Mouse (Mus musculus) cerebellum, adult 8-10 months (tissue): ENCODE data around the gene Lmbr1l.
"Not testable (repeated sequence)": the region's sequence is repeated elsewhere in the genome, so short reads cannot be mapped to it uniquely, and the experiment has no call there.

Experiments
- DNase-seq: peaks from one replicate; pipeline ENCODE4 v3.0.0; 2022

The Lmbr1l gene

DNA sequence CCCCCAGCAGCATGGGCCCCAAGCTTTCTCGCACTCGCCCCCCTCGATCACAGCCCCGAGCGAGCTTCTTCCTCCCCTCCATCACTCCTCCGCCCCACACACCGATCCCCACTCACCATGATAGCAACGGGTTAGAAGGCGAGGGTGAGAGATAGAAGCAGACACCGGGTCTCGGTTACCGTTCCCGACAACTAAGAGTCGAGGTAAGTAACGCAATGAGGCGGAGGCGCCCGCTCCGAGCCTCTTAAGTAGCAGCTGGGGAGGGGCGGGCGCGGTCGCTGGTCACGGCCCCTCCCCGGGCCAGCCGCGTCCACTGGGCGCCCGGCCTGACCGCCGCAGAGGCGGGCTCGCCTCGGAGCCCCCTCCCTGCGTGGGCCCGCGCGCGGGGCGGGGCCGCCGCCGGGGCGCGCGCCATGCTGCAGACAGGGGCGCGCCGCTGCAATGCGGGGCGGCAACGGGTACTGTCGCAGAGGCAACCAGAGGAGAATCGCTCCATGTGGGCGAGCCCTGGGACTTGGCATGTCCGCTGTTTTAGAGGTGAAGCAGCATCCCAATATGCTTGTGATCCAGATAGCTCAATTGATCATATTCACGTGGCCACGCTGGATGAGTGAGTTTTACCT, 16.3 kb upstream of the Lmbr1l start, which contains the start of gene Tuba1b:
Gene Tuba1b (minus strand): TSS at position 349 of the 623 bp plus-strand sequence.
- peak; percentile 91 for DNase-seq

DNA sequence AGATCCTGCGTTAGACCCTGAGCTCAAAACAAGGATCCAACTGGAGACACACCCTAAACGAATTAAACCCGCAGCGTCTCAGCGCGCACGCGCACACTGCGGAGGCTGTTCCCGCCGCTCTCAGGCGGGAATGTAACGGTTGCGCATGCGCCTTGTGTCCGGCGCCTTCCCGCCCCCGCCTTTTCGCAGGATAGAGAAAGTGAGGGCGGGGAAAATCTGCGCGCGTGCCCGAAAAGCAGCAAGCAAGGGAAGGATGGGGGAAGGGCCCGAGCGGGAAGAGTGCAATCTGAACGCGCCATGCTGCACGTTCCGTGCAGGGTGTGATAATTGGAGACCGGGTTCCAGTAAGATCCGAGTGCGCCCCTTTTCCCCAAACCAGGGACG, 15.8 kb upstream of the Lmbr1l start:
- DNase-seq: peak; percentile 96

DNA sequence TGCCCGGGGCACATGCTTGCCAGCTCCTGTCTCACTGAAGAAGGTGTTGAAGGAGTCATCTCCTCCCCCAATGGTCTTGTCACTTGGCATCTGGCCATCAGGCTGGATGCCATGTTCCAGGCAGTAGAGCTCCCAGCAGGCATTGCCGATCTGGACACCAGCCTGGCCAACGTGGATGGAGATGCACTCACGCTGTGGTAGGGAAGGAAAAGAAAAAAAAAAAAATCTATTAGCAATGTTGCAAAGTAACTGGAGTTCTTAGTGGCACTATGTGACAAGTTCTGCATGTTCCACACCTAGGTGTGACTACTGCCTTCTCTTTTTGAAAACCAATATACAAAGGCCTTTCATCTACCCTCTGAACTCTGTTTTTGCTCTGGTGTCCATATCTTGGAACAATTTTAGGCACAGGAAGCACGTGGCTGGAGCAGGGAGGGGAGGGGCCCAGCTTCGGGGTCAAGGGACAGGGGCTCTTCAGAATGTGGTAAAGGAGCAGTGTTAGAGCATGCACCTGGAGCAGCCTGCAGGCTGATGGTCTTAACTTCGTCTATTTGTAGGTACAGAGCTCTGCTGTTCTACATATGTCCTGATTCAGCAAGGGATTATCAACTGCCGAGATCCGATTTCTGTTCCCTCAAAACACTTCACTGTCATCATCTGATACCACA, 15.1 kb upstream of the Lmbr1l start:
- DNase-seq: peak; percentile 50

DNA sequence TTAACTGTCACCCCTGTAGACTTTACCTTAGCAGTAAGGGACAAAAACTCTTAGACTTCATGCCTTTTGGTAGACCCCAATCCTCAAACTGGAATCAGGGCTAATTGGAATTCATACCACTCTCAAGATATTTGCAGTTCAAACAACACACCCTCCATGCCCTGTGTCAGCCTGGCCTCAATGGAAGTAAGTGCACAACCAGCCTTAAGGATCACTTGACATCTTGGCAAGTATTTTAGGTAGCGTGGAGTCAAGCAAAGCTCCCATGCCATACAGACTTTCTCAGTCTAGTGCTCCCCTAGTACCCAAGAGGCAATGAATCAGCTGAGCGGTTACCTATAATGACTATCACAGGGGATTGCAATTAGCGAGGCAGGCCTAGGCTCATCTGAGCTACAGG, 13.0 kb upstream of the Lmbr1l start:
- no peak for DNase-seq

DNA sequence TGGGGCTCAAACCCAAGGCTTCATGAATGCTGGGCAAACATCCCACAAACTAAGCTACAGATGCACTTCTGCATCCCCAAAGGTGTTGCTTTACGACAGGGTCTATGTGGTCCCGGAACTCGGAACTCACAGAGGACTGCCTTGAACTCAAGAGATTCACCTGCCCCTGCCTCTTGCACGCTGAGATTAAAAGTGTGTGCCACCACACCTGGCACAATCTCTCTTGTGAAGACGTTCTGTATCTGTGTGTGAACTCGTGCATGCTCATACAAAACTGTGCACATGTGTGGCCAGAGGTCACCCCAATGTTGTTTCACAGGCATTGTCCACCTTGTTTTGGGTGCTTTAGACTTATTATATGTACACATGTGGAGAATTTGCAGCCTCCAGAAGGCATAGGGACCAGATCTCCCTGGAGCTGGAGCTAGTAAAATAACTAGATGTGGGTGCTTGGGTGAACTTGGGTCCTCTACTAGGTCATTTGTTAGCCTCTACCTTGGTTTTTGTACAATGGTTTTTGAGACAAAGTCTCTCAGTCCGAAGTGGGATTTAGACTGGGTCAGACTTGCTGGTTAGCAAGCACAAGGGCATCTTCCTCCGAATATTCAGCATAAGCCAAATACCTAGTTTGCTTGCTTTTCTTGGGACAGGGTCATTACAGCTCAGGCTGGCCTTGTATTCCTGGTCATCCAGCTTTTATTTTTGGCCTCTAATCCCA, 12.1 kb upstream of the Lmbr1l start:
- no peak for DNase-seq

DNA sequence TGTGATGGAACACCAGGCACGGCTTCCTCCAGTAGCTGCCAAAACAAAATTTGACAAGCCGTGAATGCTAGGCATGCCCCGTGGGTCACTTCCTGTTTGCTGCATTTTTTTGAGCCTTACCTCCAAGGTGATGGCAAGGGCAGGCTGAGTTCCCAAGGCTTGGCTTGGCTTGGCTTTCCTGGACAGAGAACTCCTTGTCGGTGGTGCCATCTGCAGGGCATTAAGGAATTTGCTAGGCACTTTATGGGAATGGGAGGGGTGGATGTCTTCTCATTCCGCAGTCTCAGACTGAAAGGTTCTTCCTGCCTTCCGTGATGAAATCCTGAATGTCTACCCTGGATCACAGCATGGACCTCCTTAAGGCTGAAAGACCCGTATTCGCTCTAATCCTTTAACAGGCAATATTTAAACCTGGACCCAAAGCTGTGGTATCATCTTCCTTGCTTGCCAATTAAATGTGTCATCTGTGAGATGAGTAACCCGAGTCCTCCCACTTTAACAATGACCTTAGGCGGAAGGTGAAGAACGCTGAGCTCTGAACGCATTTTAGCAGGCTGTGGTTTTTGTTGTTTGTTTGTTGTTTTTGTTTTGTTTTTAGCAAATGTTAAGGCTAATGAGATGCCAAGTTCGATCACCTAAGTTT, 10.7 kb upstream of the Lmbr1l start:
- peak; percentile 82 for DNase-seq

DNA sequence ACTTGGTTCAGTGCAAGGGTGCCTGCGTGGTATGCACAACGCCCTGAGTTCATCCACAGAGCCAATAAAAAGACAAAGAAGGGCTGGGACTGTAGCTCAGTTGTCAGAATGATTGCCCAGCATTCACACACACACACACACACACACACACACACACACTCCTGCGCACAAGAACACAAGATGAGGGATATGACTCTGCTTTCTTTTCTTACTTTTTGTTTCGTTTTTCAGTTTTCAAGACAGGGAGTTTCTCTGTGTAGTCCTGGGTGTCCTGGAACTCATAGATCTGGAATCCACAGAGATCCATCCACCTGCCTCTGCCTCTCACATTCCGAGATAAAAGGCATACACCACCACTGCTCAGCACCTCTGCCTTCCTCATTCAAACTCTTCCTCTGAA, 9.5 kb upstream of the Lmbr1l start:
- no peak for DNase-seq

DNA sequence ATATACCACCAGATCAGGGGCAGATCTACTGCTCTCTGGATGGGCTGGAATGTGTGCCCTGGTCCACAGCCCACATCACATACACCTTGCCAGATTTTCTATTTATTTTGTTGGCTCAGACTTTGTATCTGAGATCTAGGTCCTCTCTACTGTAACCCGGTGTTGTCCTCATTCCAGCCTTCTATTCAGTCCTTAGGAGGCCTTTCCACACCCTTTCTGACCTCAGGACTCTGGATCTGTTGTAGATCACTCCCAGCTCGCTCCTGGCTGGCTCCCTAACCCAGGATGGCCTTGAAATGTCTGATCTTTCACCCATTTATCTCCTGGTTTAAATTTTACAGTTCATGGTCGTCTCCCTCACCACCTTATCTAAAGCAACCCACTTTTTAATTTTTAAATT, 6.7 kb upstream of the Lmbr1l start:
- no peak for DNase-seq

DNA sequence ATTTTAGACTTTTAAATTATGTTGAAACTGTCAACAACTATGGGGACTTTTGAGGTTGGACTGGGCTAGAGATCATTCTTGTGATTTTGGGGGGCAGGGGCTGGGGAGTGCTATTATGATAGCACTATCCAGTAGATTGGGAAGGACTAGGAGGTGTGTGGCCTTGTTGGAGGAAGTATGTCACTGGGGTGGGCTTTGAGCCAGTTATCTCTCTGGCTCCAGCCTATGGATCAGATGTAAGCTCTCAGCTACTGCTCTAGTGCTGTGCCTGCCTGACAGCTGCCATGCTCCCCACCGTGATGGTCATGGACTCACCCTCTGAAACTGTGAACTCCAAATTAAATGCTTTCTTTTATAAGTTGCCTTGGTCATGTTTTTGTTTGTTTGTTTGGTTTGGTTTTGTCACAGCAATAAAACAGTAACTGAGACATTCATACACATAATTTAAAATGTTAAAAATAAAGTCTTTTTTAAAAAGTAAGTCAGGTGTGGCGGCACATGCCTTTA, 5.1 kb upstream of the Lmbr1l start:
- no peak for DNase-seq

DNA sequence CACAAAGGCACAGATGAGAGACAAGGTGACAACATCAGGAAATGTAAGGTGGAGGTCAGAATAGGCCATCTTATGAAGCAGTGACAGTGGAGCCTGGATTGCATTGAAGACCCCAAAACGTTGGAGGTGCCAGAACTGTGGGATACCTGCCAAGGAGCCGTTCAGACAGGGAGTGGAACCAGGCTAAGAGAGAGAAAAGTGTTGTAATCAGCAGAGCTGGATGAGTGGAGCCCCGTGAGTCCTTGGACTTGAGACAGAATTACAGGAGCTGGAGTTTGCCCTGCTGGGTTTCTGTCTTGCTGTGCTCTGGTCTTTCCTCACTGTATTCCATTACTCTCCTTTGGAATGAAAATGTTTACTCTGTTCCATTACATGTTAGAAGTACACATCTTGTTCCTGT, 4.5 kb upstream of the Lmbr1l start:
- no peak for DNase-seq

DNA sequence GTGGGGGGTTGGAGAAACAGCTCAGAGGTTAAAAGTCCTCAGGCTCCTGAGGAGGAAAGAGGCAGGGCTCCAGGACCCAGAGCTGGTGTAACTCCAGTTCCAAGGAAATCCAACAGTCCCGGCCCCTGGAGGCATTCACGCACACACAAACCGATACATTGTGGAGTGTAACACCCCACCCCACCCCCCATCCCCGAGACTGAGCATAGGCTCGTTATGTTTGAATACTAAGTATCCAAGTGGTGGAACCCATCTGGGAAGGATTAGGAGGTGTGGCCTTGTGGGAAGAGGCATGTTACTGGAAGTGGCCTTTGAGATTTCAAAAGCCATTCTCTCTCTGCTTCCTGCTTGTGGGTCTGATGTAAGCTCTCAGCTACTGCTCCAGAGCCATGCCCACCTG, 3.5 kb upstream of the Lmbr1l start:
- DNase-seq: no peak

DNA sequence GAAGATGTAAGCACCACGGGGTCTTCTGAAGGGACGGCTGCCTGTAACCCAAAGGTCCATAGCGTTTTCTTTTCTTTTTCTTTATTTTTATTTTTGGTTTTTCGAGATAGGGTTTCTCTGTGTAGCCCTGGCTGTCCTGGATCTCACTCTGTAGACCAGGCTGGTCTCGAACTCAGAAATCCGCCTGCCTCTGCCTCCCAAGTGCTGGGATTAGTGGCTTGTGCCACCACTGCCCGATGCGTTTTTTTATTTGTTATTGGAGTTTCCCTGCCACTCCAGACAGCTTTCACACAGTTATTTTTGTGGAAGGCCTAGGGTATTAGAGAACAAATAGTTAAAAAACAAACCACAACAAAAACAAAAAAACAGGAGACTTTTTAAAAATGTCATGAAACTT, 466 bp upstream of the Lmbr1l start:
- not testable (repeated sequence) for DNase-seq

DNA sequence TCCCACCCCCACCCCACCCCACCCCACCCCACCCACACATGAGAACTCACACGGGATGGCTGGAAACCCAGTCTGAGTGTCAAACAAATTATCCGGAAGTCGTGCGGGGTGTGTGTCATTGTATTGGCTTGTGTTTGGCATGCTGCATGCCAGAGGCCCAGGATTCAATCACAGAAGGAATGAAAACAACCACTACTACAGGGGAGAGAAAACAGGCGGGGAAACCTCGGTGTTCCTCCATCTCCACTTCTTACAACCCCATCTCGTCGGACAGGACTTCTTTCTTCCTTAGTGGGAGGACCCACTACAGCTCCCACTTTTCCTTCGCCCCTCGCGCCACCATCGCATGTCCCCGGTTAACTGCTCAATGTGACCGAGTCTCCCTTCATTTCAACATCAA, 940 bp downstream of the Lmbr1l start:
- DNase-seq: no peak

DNA sequence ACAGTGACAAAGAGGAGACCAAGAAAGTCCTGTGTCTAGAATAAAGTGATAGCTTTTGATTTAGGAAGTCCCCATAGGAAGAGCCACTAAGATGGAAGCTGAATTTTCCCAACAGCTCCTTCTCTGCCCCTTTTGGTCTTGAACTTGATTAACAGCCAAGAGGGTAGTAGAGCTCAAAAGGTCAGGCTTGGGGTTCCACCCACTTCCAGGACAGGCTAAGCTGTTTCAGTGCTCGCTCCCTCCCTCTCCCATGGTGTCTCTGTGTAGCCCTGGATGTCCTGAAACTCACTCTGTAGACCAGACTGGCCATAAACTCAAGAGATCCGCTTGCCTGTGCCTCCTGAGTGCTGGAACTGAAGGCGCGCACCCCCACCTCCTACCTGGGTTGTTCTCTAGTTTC, 2.0 kb downstream of the Lmbr1l start:
- DNase-seq: no peak

DNA sequence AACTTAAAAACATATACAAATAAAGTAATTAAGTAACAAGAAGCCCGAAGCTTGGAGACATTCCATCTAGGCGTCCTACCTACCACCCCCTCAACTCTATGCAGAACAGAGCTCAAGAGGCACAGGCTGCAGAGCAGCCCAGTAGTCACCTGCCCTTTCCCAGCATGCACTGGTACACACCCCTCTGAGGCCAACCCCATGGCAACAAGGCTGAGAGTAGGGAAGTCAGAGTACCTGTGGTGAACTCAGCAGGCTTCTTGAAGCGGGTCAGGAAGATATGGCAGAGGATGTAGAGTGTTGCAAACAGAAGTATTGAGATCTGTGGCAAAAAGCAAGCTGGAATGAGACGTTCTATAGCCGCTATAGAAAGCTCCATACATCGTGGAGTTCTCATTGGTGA, 3.1 kb downstream of the Lmbr1l start:
- DNase-seq: no peak

DNA sequence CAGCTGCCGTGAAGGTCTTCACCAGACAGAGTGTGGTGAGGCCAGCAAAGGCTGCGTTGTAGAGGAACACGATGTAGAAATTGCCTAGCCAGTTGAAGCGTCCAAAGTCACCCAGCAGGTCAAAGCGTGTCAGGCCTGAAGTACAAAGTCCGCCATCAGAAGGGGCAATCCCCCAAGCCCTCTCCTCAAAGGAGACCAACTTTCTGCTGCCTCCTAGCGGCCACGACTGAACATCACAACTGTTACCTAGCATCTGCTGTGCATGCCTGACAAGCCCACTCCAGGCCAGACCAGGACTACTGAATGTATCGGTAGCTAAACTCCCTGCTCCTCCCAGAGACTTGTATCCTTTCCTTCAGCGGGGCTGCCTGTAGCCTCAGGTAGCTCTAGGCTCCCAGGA, 13.3 kb downstream of the Lmbr1l start:
- no peak for DNase-seq

DNA sequence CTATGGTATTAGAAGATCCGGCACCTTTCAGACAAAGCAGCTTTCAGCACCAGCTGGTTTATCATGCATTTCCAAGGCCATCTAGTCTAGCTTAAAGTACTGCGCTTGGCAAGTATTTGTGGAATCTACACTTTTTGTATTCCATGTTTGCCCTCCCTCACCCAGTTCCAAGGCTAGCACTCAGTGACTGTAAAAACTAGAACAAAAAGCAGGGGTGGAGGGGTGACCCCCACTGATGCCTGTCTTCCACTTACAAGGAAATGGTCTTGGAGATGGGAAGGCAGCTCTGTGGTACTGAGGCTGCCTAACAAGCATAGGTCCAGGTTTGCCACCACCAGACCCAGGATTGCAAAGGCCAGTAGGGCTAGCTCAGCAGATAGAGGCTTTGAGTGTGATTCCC, 15.4 kb downstream of the Lmbr1l start:
- no peak for DNase-seq

DNA sequence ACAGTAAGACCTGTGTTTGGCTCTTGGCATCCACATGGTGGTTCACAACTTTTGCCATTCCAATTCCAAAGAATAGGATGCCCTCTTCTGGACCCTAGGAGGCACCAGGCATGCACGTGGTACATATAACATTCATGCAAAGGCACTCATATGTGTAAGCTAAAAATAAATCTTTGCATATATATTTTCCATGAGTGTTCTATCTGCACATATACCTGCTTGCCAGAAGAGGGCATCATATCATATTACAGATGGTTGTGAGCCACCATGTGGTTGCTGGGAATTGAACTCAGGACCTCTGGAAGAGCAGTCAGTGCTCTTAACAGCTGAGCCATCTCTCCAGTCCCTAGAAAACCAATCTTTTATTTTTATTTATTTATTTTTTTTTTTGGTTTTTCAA, 16.5 kb downstream of the Lmbr1l start:
- DNase-seq: no peak

DNA sequence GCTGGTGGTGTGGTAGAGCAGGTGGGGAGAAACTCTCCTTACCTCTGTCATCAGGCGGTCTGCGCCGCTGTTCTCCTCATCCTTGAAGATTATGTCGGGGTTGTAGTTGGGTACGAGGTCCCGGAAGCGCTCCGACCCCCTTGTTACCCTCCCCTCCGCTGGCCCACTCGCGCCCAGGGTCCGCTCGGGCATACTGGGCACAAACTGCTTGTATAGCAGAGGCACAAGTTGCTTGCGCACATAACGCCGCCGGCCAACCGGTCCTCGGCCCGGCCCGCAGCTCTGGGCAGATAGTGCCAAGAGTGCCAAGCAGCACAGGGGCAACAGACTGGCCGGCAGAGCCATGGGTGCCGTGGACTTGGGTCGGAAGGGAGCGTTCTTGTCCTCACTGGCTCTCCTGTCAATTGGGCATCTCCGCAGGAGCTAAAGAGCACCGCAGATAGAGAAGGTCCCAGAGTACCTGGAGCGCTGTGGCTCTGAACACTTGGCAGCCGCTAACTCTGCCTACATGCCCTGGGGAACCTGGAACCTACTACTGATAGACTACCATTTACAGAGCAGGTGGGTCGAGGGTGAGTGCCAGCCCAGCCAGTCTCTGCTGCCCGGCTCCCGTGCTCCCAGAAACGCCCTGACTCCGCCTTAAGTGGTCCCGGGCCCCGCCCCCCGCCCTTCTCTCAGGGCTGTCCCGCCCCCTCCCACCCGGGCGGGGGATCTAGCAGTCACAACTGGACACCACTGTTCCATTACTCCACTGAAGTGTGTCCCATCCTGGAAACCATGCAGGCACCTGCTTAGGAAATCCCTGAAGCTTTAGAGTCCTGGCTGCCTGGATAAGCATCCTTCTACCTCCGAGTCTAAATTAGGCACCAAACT, 19.9 kb downstream of the Lmbr1l start, which contains the start of gene Dhh:
Gene Dhh (minus strand): TSS at position 613 of the 873 bp plus-strand sequence.
- no peak for DNase-seq

DNA sequence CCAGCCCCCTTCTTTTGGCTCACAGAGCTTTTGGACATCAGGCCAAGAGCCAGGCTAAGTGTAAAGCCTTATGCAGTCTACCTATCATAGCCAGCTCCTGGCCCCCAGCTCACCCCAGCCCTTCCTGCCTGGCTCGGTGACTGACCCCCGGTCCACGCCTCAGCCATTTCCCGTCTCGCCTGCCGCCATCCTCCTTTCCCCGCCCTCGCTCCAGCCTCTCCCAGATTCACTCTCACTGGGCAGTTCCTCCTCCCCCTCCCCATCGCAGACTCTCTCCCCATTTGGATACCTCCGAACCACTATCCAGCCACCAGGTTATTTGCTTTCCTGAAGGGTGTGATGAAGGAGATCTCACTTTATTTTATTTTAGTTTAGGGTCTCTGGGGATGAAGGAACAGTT, 20.5 kb downstream of the Lmbr1l start:
- no peak for DNase-seq

DNA sequence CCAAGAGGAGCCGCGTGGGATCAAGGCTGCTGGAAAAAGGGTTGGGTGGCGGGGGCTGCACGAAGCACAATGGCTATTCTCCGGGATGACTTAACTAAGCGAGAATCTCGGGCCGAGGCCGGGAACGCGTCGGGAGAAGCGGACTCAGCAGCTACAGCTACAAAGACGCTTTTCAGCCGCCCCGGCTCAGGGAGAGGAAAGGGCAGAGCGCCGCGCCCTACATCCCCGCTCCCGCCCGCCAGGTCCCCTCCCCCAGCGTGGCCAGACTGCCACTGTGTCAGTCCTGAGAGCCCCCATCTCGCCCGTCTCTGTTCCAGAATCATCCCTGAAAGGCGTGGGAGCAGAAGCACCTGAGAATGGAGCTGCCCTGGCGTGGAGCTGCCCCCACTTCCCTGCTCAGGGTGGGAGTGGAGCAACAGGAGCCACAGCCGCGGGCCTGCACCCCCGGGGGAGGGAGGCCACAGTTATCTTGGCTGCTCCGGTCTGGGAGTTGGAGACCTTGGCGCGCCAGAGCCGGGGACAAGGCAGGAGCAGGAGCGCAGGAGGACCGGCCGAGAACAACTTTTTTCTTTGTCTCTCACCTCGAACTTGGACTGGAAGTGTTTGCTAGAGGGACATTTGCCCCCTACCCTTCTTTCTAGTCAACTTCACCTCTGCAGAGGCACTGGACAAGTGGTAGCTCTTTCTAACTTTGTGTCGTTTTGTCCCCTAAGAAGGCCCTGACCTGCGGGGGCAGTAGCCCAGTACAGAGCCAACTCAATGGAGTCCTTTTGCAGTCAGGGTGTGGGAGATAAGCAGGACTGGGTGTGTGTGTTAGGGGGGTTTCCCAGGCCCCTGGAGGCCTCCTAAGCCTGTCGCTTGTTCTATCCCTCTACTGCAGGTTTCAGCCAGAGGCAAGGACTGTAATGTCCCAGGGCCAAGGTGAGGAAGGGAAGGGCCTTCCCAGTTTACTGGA, 22.1 kb downstream of the Lmbr1l start:
- DNase-seq: no peak
